Mouse (Mus musculus) cerebellum, postnatal 25 days (tissue): ENCODE measurements around the gene Gm49369.
"Not testable (repeated sequence)": the region's sequence is repeated elsewhere in the genome, so short reads cannot be mapped to it uniquely, and the experiment has no call there.

Experiments used
- DNase-seq, 2 experiments: peaks; one replicate each; pipeline ENCODE4 v3.0.0; 2021; ENCODE audit warnings: mixed read lengths in 2 of 2

Gene Gm49369

DNA sequence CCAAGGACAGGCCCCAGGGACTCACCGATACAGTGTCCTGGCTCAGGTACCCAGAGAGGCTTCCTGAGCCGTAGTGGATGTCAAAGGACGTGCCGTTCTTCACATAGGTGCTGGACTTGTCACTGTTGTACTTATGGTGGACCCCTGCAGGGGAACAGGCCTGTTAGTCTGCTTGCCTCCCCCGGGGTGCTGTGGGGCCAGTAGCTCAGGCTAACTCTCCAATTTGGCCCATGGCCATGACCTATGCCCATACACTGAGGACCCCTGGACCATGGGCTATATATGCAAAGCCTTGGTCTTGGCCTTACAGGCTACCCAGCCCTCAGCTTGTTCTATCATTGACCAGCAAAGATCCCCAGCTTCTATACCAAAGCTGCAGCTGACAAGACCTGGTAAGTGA lies at the start of gene Gm49369:
TSS of gene Gm49369 (minus strand) at position 101 of the 400 bp plus-strand sequence.
- no peak for DNase-seq

GRCm38 (mm10) chr7:142431106-142431505 lies 48.6 kb upstream of the Gm49369 start:
- DNase-seq: no peak

DNA sequence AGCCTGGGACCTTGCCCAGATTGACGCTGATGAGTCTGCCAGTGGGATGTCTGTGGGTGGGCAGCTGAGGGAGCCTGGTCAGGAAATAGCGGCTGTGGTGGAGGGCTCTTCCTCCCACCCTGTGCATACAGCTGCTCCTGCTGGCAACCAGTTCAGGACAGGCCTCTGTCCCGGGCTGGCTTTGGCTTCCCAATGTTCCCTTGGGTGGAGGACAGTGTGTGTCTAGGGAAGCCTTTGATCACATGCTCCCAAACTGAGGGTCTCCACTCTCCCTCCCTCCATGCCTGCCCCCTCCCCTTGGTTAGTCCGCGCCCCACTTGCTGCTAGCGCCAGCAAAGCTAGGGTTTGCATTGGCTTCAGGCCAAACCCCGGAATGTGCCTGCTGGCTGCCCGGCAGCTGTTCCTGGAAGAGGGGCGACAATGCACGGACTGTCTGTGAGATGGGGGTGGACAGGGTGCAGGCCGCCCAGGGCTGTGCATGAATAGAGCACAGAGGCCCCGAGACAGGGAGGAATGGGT lies 47.8 kb upstream of the Gm49369 start:
- DNase-seq: peak in 1 of 2 experiments; percentile 42

GRCm38 (mm10) chr7:142428213-142428612 lies 45.7 kb upstream of the Gm49369 start:
- DNase-seq: peak in 1 of 2 experiments; percentile 54

GRCm38 (mm10) chr7:142425641-142426213 lies 43.3 kb upstream of the Gm49369 start:
- peak; percentile 71 to 80 for DNase-seq

- DNase-seq: no peak
Observed at GRCm38 (mm10) chr7:142421826-142422225, 39.4 kb upstream of the Gm49369 start.

GRCm38 (mm10) chr7:142419887-142420286 lies 37.4 kb upstream of the Gm49369 start:
- no peak for DNase-seq

- no peak for DNase-seq
Observed at GRCm38 (mm10) chr7:142418679-142419078, 36.2 kb upstream of the Gm49369 start.

GRCm38 (mm10) chr7:142418027-142418426 lies 35.6 kb upstream of the Gm49369 start:
- DNase-seq: no peak

GRCm38 (mm10) chr7:142416225-142416624 lies 33.8 kb upstream of the Gm49369 start:
- no peak for DNase-seq

GRCm38 (mm10) chr7:142415314-142415713 lies 32.8 kb upstream of the Gm49369 start:
- DNase-seq: no peak

GRCm38 (mm10) chr7:142413285-142413684 lies 30.8 kb upstream of the Gm49369 start:
- DNase-seq: no peak

DNA sequence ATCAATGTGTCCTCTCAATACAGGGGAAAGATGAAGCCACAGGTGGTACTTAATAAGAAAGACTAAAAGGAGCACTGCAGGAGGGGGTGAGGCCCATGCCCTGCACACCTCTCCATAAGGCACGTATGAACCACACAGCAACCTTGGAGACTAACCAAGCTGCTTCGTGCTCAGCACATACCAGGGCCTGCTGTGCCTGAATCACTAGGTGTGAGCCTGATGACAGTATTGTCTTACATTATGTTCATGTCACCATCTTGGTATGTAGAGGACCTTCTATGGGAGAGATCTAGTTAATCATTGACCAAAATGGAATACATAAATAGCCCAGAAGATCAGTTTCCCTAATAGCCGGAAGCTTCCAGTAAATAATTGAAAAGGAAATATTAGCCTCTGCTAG lies 27.1 kb upstream of the Gm49369 start:
- DNase-seq: no peak

GRCm38 (mm10) chr7:142408686-142409085 lies 26.2 kb upstream of the Gm49369 start:
- no peak for DNase-seq

- DNase-seq: no peak
Observed at GRCm38 (mm10) chr7:142407935-142408334, 25.5 kb upstream of the Gm49369 start.

DNA sequence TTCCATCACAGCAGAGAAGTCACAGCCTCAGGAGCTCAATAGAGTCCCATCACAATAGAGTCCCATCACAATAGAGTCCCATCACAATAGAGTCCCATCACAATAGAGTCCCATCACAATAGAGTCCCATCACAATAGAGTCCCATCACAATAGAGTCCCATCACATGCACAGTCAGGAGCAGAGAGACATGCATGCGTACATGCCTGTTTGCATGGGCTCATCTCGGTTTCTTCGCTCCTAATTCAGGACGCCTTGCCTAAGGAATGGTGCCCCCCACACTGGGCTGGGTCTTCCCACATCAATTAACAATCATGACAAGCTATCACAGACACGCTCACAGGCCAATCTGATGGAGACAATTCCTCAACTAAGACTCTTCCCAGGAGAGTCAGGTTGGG lies 22.7 kb upstream of the Gm49369 start:
- DNase-seq: not testable (repeated sequence)

DNA sequence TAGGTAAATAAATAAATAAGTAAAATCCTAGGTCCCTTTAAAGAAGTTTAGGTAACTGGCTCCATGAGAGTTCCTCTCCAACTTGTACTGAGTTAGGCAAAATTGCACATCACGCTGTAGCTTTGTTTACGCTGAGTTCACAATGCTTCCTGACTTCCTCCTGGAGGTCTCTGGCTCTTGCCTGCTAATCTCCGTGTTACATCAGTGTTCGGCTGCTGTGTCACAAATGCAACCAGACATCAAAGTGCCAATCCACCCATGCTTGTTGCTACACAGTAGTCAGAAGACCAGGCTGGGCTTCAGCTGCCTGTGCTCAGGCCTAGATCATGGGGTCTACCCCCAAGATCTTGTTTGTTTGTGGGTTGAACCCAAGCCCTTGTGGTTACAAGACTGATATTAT lies 21.1 kb upstream of the Gm49369 start:
- DNase-seq: no peak

DNA sequence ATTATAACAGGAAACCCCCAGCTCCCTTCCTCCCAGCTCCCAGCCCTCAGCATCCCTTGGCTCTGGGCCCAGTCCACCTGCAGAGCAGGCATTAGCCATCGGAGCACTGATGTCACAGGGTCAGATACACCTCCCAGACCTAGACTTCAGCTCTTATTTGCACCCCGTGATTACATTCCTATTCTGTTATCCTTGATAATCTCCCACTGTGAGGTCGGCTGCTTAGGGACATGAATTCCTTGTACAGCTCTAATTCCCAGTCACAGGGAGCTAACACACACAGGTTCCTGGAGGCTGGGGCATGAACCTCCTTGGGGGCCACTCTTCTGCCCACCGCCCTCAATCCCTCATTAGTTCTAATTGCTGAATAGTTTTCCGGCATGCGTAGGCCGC lies 18.3 kb upstream of the Gm49369 start:
- DNase-seq: no peak

GRCm38 (mm10) chr7:142400112-142400749 lies 17.8 kb upstream of the Gm49369 start:
- no peak for DNase-seq

DNA sequence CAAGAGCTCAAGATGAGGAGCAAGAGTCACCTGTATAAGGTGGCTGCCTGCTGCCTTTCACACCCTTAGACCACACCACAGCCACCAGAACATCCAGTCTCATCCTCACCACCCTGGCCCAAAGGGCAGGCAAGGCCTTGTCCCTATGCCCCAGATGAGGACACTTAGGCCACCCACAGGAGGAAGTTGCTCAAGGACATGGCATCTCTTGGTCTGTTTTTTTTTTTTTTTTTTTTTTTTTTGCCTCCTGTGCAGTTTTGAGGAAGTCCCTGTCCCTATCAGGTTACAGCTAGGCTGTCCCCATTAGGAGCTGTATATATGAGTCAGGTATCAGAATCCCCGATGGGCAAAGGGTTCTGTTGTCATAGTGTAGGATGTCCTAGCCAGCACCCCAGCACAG lies 16.8 kb upstream of the Gm49369 start:
- no peak for DNase-seq

DNA sequence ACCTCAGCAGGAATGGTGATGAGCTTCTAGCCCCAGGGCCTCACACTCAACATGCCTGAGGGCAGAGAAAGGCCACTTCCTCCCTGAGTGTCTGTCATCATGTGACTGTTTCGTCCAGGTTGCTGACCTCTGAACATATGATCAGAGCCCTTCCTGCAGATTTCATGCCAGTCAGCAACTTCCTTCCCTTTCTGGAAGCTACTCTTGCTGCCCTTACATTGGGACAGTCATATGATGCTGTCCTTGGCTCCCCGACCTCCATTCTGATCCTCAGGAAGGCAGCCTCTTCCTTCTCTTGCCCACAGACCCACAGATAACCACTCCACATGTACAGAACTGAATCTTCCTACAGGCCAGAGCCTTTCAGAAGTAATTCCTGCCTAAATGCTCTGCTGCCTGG lies 15.6 kb upstream of the Gm49369 start:
- DNase-seq: no peak

DNA sequence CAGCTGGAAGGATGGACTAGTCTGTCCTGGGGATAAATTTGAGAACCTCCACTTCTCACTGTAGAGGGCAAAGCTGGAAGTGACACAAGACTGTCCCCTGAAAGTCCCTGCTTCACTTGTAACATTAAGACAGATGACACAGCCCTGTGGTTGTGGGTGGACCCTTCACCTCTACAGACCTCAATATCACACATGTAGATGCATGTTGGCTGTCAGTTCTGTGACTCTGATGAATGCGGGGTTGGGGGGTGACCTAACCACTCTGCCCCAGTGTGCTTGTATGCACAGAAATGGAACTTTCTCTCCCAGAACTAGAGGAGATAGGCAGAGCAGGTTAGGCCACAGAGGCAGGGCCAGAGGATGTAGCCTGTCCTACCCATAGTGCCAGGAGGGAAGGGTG lies 14.1 kb upstream of the Gm49369 start:
- DNase-seq: no peak

DNA sequence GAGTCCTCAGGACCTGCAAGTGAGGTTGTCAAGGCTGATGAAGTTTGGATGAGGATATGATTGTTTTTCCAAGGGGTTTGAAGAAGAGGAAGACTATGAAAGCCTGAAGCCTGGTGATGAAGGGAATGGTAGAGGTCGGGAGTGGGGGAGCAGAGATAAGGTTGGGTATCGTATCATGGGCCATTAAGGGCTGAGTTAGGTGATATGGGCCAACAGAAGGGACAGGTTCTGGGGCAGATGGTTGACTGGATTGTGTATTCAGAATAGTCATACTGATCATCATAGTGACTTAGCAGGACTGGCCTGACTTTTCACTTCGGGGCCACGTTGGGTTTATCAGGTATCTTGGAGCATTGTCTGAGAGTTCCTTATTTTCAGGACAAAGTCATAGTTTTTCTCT lies 13.0 kb upstream of the Gm49369 start:
- no peak for DNase-seq
